Mouse (Mus musculus) frontal cortex, postnatal 14 days (tissue): ENCODE measurements around the gene 1810049J17Rik.
"Not testable (repeated sequence)": the region's sequence is repeated elsewhere in the genome, so short reads cannot be mapped to it uniquely, and the experiment has no call there.

Source experiments
- DNase-seq, 2 experiments: peaks; one replicate each; pipeline ENCODE4 v3.0.0; 2022; ENCODE audit warnings: low spot score in 2 of 2

Gene 1810049J17Rik

DNA sequence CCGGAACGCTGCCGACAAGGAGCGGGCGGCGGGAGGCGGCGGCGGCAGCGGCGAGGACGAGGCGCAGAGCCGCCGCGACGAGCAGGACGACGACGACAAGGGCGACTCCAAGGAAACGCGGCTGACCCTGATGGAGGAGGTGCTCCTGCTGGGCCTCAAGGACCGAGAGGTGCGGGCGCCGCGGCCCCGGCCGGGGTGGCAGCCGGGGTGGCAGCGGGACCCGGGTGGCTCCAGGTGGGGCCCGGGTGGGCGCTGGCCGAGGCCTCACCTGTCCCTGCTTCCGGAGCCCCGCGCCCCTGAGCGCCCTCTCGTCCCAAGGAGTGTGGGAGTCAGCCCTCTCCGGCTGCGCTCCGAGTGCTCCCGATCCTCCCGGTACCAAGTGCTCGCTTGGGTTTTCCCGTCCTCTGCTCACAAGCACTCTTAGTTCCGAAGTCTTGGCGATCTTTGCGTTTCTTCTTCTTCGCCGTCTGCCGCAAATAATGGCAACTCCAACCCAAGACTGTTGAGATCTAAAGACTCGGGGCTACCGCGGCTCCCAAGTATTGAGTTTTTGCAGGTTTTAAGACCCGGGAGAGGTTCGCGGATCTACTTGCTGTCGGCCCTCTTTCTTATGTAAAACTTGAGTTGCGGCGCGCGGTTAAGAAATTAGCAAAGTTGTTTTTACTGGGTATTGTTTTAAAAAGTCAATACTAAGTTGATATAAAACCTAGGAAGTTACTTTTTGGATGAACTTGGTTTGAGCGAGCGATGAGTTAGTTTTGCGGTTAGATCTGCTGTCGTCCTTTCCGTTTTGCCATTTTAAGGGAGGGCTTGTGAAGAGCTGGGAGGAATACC, at the start of gene 1810049J17Rik:
1810049J17Rik (minus strand) TSS at position 112 of the 834 bp plus-strand sequence.
- peak; percentile 11 to 19 for DNase-seq

GRCm38 (mm10) chr15:12371183-12371582, 49.5 kb upstream of the 1810049J17Rik start:
- peak in 1 of 2 experiments; percentile 72 for DNase-seq

- no peak for DNase-seq
Observed at GRCm38 (mm10) chr15:12370096-12370495, 48.4 kb upstream of the 1810049J17Rik start.

DNA sequence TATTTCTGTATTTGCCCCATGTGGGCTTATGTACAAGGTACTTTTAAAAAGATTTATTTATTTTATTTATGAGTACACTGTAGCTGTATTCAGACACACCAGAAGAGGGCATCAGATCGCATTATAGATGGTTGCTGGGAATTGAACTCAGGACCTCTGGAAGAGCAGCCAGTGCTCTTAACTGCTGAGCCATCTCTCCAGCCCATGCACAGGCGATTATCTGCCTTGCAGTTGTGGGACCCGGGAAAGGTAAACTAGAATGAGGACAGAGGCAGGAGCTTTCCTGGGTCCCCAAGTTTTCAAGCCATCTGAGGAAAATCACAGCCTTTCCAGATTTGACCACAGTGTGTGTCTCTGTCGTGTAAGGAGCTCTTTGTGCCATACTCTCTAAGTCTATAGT, 47.2 kb upstream of the 1810049J17Rik start:
- no peak for DNase-seq

DNA sequence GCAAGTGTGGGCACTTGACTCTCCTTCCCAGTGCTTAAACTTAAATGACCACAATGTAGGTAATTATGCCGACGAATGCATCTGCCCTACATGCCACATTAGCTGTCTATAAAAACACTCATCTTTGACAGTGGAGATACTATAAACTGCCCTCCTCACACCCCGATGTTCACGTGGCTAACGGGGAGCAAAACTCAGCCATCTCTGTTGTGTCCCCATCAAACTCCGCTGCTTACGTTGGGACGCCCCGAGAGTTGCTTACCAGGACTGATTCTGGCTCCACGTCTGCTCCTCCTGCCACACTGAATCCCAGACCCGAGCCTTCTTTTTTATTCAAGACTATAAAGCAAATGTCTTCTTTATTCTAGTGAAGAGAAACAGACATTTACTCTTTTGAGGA, 46.7 kb upstream of the 1810049J17Rik start:
- no peak for DNase-seq

GRCm38 (mm10) chr15:12367306-12368080, 45.8 kb upstream of the 1810049J17Rik start:
- DNase-seq = no peak

DNA sequence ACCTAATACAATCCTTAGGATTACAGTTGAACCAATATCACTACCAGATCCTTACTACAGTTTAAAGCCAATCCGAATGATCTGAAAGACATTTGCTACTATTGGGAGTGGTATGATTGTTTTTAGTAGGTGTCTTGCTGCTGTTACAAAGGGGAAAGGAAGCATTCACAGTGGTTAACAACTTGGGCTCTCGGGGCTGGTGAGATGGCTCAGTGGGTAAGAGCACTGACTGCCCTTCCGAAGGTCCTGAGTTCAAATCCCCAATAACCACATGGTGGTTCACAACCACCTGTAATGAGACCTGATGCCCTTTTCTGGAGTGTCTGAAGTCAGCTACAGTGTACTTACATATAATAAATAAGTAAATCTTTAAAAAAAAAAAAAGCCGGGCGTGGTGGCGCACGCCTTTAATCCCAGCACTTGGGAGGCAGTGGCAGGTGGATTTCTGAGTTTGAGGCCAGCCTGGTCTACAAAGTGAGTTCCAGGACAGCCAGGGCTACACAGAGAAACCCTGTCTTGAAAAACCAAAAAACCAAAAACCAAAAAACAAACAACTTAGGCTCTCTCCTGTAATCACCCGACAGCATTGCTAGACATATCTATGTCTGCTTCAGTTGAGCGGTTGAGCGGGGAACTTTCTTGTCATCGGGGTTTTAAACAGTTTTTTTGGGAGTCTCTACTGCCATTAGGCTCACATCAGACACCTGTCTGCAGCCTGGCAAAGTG, 45.0 kb upstream of the 1810049J17Rik start:
- DNase-seq = not testable (repeated sequence)

- peak; percentile 41 to 49 for DNase-seq
Observed at GRCm38 (mm10) chr15:12366072-12366469, 44.4 kb upstream of the 1810049J17Rik start.

- no peak for DNase-seq
Observed at GRCm38 (mm10) chr15:12365416-12366071, 43.8 kb upstream of the 1810049J17Rik start.

GRCm38 (mm10) chr15:12364096-12364495, 42.4 kb upstream of the 1810049J17Rik start:
- no peak for DNase-seq

DNA sequence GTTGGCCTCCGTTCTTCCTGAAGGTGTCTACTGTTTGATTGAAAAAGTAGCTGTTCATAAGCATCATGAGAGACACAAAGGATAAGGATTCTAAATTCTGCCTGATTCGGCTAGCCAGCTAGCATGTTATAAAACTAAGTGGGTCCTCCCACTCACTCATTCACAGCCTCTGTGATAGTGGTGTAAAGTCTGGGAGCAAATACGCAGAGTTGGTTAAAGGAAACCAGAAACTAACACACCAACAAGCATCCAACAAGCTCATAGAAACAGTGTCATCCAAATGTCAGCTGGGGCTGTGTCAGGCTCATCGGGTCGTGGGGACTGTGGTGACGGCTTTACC, 41.0 kb upstream of the 1810049J17Rik start:
- DNase-seq = no peak

- no peak for DNase-seq
Observed at GRCm38 (mm10) chr15:12362001-12362700, 40.5 kb upstream of the 1810049J17Rik start.

GRCm38 (mm10) chr15:12360519-12361212, 39.0 kb upstream of the 1810049J17Rik start:
- no peak for DNase-seq

- DNase-seq = no peak
Observed at GRCm38 (mm10) chr15:12358384-12358783, 36.7 kb upstream of the 1810049J17Rik start.

- DNase-seq = no peak
Observed at GRCm38 (mm10) chr15:12357459-12357858, 35.8 kb upstream of the 1810049J17Rik start.

DNA sequence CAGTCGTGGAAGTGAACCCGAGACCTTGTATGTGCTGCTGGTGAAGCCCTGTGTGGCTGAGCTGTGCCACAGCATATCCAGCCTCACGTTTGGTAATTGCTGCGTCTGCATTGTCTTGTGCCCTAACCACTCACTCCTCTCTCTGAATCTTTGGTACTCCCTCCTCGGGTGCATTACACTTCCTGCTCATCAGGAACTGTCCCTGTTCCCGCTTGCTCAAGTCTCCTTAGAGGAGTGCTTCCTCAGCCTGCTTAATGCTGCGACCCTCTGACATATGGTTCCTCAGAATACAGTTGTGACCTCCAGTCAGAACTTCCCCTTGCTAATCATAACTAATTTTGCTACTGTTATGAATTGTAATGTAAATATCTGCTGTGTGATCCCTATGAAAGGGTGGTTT, 34.2 kb upstream of the 1810049J17Rik start:
- DNase-seq = no peak

DNA sequence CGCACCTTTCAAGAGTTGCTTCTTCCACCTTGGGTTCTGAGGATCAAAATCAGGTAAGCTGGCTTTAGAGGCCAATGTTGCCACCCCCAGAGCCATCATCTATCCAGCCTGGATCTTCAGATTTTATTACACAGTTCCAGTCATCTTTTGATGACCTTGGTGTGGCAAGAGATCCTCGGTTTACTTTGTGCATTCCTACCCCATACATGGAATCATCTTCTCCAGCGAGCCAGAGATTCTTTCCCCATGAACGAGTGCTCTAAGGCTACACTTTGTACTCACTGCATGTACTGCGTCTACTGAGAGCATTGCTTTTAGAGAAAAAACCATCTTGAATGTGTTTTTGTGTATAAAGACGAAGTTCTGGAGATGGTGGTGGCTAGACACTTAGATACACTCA, 33.6 kb upstream of the 1810049J17Rik start:
- DNase-seq = no peak

DNA sequence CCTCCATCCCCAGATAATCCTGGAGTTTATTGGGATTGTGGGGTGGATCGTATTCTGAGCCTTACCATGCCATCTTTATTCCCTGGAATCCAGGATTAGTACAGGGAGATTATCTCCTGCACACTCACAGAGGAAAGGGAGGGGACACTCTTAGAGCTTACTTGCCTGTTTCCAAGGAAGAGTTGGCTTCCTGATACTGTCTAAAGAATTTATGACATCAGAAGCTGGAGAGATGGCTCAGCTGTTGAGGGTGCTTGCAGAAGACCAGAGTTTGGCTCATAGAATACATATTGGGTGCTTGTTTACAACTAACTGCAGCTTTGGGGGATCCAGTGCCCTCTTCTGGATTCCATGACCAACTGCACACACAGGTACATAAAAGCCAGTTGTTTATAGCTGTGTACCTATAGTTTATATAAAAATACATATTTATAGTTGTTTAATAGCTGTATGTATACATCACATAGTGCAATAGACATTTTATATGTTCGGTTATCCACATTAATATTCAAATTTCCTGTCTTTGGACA, 32.6 kb upstream of the 1810049J17Rik start:
- no peak for DNase-seq

DNA sequence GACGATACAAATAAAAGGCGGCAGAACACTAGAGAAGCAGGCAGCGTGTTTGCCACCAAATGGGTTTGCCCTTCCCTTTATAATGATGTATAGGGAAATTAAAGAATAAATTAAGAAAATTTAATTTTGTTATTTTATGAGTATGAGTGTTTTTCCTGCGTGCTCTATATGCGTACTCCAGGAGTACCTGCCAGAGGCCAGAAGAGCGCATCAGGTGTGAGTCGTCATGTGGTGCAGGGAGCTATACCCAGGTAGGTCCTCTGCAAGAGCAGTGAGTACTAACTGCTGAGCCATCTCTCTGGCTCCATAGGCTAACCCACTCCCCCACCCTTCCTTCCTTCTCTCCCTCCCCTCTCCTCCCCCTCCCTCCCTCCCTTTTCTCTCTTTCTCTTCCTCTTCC, 29.8 kb upstream of the 1810049J17Rik start:
- DNase-seq = no peak

GRCm38 (mm10) chr15:12349840-12350239, 28.1 kb upstream of the 1810049J17Rik start:
- DNase-seq = no peak
